Mouse (Mus musculus) ES-E14 (cell line): ENCODE results near the gene Slco2a1. TPM values are rescaled to one million over a fixed set of nuclear protein-coding genes. Genes with fewer than 3 reads are reported as not detected.

Source experiments
- DNase-seq: peaks from one replicate; pipeline ENCODE4 v3.0.0-alpha.2; 2013; ENCODE audit warnings: low read depth, low spot score
- H3K27ac ChIP-seq: 2 replicates; pipeline ENCODE4 v1.5.1; 2012; ENCODE audit warnings: low read depth, mild to moderate bottlenecking, low read length, moderate library complexity, mixed read lengths; ENCODE audit not compliant: poor library complexity, insufficient read depth, severe bottlenecking
- H3K36me3 ChIP-seq: 2 replicates; pipeline ENCODE4 v1.6.1; 2012; ENCODE audit warnings: mild to moderate bottlenecking, low read length, moderate library complexity, mixed read lengths; ENCODE audit not compliant: control insufficient read depth, poor library complexity, insufficient read depth, severe bottlenecking
- H3K4me1 ChIP-seq, 2 experiments: fragments of 150-350 bp in 1 of 2; sonication (generic) in 1 of 2; 2 replicates each; pipeline ENCODE4 v1.6.1; 2012; ENCODE audit warnings: low read length in 2 of 2, mild to moderate bottlenecking in 1 of 2, mixed read lengths in 1 of 2; ENCODE audit not compliant: control insufficient read depth in 2 of 2, insufficient read depth in 2 of 2, poor library complexity in 1 of 2
- H3K4me3 ChIP-seq, 2 experiments: fragments of 150-350 bp in 1 of 2; sonication (generic) in 1 of 2; 2 replicates each; pipeline ENCODE4 v1.5.1; 2012; ENCODE audit warnings: low read length in 2 of 2, low read depth in 1 of 2, mild to moderate bottlenecking in 1 of 2, mixed read lengths in 1 of 2; ENCODE audit not compliant: insufficient read depth in 1 of 2, poor library complexity in 1 of 2, severe bottlenecking in 1 of 2
- H3K9ac ChIP-seq: 2 replicates; pipeline ENCODE4 v1.6.1; 2012; ENCODE audit warnings: low read depth, mild to moderate bottlenecking, low read length, mixed read lengths; ENCODE audit not compliant: poor library complexity, insufficient read depth, severe bottlenecking
- H3K9me3 ChIP-seq: fragments of 150-350 bp; sonication (generic); 2 replicates; pipeline ENCODE4 v1.6.1; 2012; ENCODE audit warnings: low read depth, mild to moderate bottlenecking, low read length; ENCODE audit not compliant: control insufficient read depth, insufficient read depth
- CHD2 ChIP-seq: IDR thresholded peaks from 2 replicates; pipeline ENCODE4 v1.6.1; 2014; ENCODE audit warnings: mild to moderate bottlenecking, low read depth, low read length, inconsistent platforms
- HCFC1 ChIP-seq: IDR thresholded peaks from 2 replicates; pipeline ENCODE4 v1.6.1; 2012; ENCODE audit warnings: low read length, inconsistent platforms, borderline replicate concordance; ENCODE audit not compliant: insufficient read depth
- MAFK ChIP-seq: IDR thresholded peaks from 2 replicates; pipeline ENCODE4 v1.6.1; 2014; ENCODE audit warnings: mild to moderate bottlenecking, low read depth, low read length, inconsistent platforms; ENCODE audit not compliant: insufficient read depth
- ZC3H11A ChIP-seq: IDR thresholded peaks from 2 replicates; pipeline ENCODE4 v1.6.1; 2012; ENCODE audit warnings: low read depth, mild to moderate bottlenecking, inconsistent platforms, low read length, borderline replicate concordance
- ZNF384 ChIP-seq: IDR thresholded peaks from 2 replicates; pipeline ENCODE4 v1.6.1; 2012; ENCODE audit warnings: low read depth, low read length, inconsistent platforms
- in situ Hi-C, 2 experiments: fragments of 600-800 bp; cut with MboI; formaldehyde crosslinking; loops; one replicate each; pipeline ENCODE4 v1.15.1; 2025; ENCODE audit warnings: low sequenced_read_pairs in 2 of 2, inconsistent platforms in 1 of 2; ENCODE audit not compliant: unreplicated experiment in 2 of 2
- total RNA-seq: library from RNA; depleted of rRNA; stranded (reverse); fragments of 300-350 nt; gene quantifications from 2 replicates; pipeline ENCODE4 v1.2.3, GENCODE M21; 2012

Slco2a1 gene
- total RNA-seq, 1 experiment, result 2.2 TPM

DNA sequence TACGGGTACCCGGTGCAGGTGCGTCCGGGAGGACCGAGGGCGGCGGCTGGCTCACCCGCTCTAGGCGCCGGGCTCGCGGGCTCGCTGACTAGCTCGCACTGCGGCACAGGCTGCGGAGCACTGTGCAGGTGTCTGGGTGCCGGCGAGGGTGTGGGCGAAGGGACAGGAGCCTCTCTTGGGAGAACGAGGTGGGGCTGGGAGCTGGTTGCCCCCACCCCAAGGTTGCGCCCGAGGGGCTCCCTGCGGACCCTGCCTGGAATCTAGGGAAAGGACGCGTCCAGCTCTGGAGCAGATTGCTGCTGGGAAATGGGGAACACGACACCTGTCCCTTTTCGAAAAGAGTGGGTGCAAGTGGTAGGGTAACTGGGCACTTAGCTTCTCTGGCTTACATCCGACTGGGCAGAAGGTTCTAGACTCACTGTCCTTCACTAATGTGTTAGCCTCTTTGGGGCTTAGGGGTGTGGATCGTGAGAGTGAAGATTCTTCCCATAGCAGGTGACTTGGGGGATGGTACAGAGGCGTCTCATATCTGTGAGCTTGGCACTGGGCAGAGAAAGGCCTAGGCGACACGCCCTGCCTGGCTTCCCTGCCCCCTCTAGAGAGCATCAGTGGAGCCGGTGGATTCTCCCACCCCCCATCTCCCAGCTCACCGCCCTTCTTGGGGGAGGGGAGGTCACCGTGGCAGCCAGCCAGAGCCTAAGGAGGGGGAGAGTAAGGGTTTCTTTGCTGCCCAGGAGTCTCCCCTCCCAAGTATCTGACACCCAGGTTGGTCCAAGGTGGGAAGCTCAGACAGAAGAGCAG lies 124.2 kb downstream of the Slco2a1 start:
- H3K27ac ChIP-seq, result no peak overlapping the region

DNA sequence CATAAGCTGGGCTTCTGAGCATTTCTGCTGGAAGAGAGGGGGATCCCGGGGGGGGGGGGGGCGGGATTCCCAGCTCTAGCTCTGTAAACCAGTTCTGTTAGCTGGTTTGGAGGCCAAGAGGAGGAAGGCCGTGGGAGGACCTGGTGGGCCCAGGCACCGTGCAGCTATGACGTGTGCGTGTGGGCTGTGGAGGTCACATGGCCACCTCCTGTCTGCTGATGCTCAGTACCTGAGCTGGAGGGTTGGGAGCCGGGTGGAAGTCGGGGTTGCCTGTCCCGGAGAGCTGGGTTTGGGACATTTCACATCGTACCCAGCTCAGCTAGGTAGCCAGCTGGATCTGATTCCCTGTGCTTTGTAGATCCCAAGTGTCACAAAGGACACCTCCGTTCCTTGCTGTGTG lies 124.8 kb downstream of the Slco2a1 start:
- TF ChIP-seq ZC3H11A, result no peak
- TF ChIP-seq ZNF384, result no peak
- TF ChIP-seq CHD2, result no peak
- TF ChIP-seq MAFK, result no peak
- TF ChIP-seq HCFC1, result no peak
- no peak overlapping the region for H3K27ac ChIP-seq
- no peaks in the 10 kb centered on the region for H3K9me3 ChIP-seq
- in situ Hi-C loops, result no loop called here
- H3K9ac ChIP-seq, result no peak overlapping the region
- no peak overlapping the region for H3K4me3 ChIP-seq
- peaks cover 0 to 3% of the 10 kb centered on the region in 2 experiments; a peak in 1 of 4 replicates for H3K4me1 ChIP-seq
- DNase-seq, result no peak
- H3K36me3 ChIP-seq, result no peaks in the 10 kb centered on the region

More for the DNA sequence above, 124.2 kb downstream of the Slco2a1 start:
- in situ Hi-C loops, result no loop called here
- Histone ChIP-seq H3K9me3 (no peaks in the 10 kb centered on the region), H3K4me1 (peaks cover 0 to 3% of the 10 kb centered on the region in 2 experiments; a peak in 1 of 4 replicates), H3K4me3 (peak overlapping the region; percentile 81 to 94), H3K36me3 (no peaks in the 10 kb centered on the region), H3K9ac (peak overlapping the region; percentile 79)
- no peak for DNase-seq
- no peak for TF ChIP-seq CHD2
- TF ChIP-seq HCFC1, result no peak
- TF ChIP-seq ZNF384, result no peak
- no peak for TF ChIP-seq ZC3H11A
- TF ChIP-seq MAFK, result no peak

DNA sequence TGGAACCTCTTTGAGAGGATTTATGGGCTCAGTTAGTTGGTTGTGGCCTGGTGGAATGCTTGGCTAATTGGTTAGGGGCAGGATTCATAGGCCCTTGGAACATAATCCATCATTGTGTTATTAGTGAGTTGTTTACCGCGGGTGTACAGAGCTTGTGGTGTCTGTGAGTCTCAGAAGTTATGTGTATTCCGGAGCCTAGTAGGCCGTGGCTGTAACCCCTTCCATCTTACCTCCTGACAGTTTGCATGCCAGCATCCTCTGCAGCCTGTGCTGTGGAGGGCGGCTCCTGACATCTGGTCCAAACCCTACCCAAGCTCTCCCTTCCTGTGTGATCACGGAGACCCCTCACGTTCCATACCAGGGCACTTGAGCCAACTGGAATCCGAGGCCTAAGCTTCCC lies 125.8 kb downstream of the Slco2a1 start:
- Histone ChIP-seq H3K4me3 (no peak overlapping the region), H3K27ac (no peak overlapping the region), H3K36me3 (no peaks in the 10 kb centered on the region), H3K9me3 (no peaks in the 10 kb centered on the region), H3K9ac (no peak overlapping the region), H3K4me1 (peaks cover 0 to 3% of the 10 kb centered on the region in 2 experiments; a peak in 1 of 4 replicates)
- no peak for DNase-seq
- in situ Hi-C loops, result no loop called here
- TF ChIP-seq MAFK (no peak), HCFC1 (no peak), ZC3H11A (no peak), CHD2 (no peak), ZNF384 (no peak)

DNA sequence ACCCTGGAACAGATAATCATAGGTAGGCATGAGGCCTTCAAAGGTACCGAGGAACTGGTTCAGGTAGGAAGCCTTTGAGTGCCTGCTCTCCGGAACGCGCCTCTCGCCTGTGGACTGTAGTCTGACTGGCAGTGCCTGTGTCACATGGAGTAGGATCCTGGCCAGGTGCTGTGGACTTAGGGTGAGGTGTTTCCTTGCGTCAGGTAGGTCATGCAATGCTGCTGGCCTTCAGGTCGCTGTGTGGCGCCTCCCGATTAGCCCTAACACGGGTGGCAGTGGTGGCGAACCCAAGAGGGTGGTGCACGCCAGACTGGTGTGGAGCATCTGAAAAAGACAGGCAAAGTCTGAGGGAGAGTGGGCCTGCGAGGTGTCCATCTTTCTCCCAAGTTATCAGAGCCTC lies 126.4 kb downstream of the Slco2a1 start:
- H3K4me3 ChIP-seq, result no peak overlapping the region
- DNase-seq, result no peak
- in situ Hi-C loops, result no loop called here
- H3K36me3 ChIP-seq, result no peaks in the 10 kb centered on the region
- no peak overlapping the region for H3K9ac ChIP-seq
- TF ChIP-seq HCFC1 (no peak), MAFK (no peak), ZNF384 (no peak), ZC3H11A (no peak), CHD2 (no peak)
- peaks cover 0 to 3% of the 10 kb centered on the region in 2 experiments; a peak in 1 of 4 replicates for H3K4me1 ChIP-seq
- H3K9me3 ChIP-seq, result no peaks in the 10 kb centered on the region
- no peak overlapping the region for H3K27ac ChIP-seq
